Mouse (Mus musculus): ENCODE measurements around the gene 9530068E07Rik. TPM values are rescaled to one million over a fixed set of nuclear protein-coding genes. Genes with fewer than 3 reads are reported as not detected.
A peak's percentile ranks its signal among the peaks of the same experiment; 100 is the strongest.

Gene 9530068E07Rik
- total RNA-seq, 2 experiments from 2014 or later = 41.5 to 48.5 TPM

GRCm38 (mm10) chr11:52409316-52409715, 13.1 kb downstream of the 9530068E07Rik start:
- intact Hi-C loops (cut with DNase I) = no loop called here

DNA sequence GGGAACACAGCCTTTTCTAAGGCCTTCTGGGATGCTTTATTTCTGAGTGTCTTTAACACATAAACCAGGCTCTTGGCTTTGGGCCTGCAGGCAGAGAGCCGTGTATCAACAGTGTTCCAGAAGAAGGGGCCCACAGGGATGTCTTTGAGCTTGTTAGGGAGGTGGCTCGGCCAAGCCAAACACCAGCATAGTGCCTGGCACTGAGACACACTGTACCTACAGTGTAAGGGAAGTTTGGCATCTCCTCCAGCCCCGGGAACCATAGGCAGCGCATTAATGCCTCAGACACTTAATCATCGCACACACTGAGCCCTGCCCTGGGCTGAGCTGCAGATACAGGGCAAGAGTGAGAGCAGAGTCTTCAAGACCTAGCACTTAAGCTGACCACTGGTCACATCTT, 22.1 kb downstream of the 9530068E07Rik start:
- no peak overlapping the region for H3K27ac ChIP-seq
- intact Hi-C loops (cut with DNase I) = no loop called here

More at GRCm38 (mm10) chr11:52409316-52409715, 13.1 kb downstream of the 9530068E07Rik start:
- H3K4me3 ChIP-seq = no peak overlapping the region
- no peak for DNase-seq
- no peak overlapping the region for H3K27ac ChIP-seq
- no peak for TF ChIP-seq CTCF (IDR thresholded peaks at IDR 0.05)

GRCm38 (mm10) chr11:52419246-52419645, 23.0 kb downstream of the 9530068E07Rik start:
- TF ChIP-seq CTCF (IDR thresholded peaks at IDR 0.05) = no peak
- no peak overlapping the region for H3K4me3 ChIP-seq
- no peak for DNase-seq
- no peak overlapping the region for H3K27ac ChIP-seq
- intact Hi-C loops (cut with DNase I) = no loop called here

More for the DNA sequence above, 22.1 kb downstream of the 9530068E07Rik start:
- TF ChIP-seq CTCF (IDR thresholded peaks at IDR 0.05) = no peak
- DNase-seq = no peak
- H3K4me3 ChIP-seq = no peak overlapping the region

DNA sequence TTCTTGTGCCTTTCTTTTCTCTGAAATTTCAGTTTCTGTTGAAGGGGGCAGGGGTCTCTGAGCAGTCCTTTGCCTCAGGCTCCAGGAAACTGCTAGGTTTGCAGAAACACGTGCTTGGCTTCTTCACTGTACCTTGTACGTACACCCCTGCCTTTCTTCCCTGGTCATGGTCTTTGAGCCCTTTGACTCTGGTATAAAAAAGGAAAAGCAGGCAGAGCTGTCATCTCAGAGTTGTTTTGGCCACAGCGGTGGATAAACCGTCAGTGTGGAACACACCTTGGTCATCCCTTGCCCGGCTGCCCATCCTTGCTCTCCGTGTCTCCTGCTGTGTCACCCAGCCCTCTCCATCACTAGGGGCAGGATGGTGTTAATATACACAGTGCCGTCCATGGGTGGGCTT, 23.6 kb downstream of the 9530068E07Rik start:
- Histone ChIP-seq H3K4me3 (no peak overlapping the region), H3K27ac (no peak overlapping the region)
- no peak for TF ChIP-seq CTCF (IDR thresholded peaks at IDR 0.05)
- intact Hi-C loops (cut with DNase I) = loop anchor here (2.0 to 10.0 kb wide), 3 partner anchors 345 to 832 kb away; partner anchors contain the start of gene Fstl4
- DNase-seq = no peak

DNA sequence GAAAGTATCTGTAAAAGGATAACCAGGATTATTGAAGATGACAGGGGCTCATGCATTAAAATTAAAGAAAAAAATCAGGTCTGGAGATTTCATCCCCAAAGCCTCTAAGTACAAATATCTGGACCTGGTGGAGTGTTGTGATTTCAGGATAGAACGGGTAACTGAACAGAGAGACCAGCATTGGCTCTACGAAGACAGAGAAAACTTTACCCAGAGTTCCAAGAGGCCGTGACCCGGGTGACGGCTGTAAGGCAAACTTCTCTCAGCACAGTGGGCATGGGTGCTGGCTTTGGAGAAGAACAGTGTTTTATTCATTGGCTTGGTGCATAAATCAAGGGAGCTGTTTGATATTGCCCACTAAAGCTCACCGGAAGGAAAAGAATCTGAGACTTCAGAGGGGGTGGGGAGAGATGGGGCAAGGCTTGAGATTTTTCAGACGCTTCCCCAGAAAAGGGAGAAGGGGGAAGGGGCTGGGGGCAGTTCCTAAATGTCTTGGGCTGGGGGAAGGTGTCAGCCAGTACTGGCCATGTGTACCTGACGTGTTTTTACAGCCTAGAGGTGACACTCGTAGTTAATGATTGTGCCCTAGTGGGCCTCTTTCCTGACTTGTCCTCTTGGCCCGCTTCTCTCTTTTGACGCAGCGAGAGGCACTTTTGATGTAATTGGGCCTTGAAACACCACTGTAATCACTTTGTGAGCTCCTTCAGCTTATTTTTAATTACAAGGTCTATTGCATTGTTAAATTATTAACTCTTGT, 24.2 kb downstream of the 9530068E07Rik start:
- TF ChIP-seq CTCF (IDR thresholded peaks at IDR 0.05) = no peak
- Histone ChIP-seq H3K4me3 (no peak overlapping the region), H3K27ac (no peak overlapping the region)
- no peak for DNase-seq
- intact Hi-C loops (cut with DNase I) = loop anchor here (1.0 to 10.0 kb wide), 4 partner anchors 344 to 832 kb away; partner anchors contain the start of gene Fstl4

DNA sequence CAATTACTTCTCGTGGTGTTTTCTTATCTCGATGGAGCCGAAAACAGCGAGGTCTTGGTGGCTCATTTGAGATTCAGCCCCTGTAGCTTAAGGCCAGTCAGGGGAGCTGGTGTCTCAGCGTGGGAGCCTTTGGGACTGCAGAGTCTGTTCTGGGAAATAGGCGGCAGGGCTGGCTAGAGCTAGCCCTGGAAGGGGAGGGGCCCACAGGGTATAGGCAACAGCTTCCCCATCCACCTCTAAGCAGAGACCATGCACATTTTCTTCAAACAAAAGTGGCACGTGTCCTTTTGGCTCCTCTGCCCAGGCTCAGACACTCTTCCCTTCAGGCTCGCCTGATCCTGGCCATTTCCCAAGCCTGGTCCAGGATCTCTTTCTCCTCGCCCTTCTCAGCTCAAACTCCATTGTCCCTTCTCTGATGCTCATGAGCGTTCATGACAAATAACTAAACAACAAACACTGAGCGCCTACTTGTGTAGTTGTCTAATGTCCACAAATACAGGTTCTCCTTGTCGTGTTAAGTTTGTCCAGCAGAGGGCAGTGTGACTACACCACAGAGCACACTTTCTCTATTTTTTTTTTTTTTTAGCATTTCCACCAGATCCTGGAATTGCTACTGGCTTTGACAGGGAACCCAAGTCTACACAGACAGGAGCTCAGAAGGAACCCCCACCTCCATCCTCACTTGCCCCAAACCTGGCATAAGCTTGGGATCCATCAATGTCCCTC, 25.0 kb downstream of the 9530068E07Rik start:
- peak; percentile 76 for TF ChIP-seq CTCF (IDR thresholded peaks at IDR 0.05)
- H3K4me3 ChIP-seq = no peak overlapping the region
- intact Hi-C loops (cut with DNase I) = loop anchor here (1.0 to 10.0 kb wide), 4 partner anchors 344 to 831 kb away; partner anchors contain the start of gene Fstl4
- no peak overlapping the region for H3K27ac ChIP-seq
- DNase-seq = peak; percentile 56

GRCm38 (mm10) chr11:52429440-52429839, 33.2 kb downstream of the 9530068E07Rik start:
- no peak overlapping the region for H3K27ac ChIP-seq
- H3K4me3 ChIP-seq = no peak overlapping the region
- DNase-seq = no peak
- no peak for TF ChIP-seq CTCF (IDR thresholded peaks at IDR 0.05)
- intact Hi-C loops (cut with DNase I) = loop anchor here (10.0 kb wide), 1 partner anchor 335 kb away; the partner anchor contains the start of gene Fstl4

DNA sequence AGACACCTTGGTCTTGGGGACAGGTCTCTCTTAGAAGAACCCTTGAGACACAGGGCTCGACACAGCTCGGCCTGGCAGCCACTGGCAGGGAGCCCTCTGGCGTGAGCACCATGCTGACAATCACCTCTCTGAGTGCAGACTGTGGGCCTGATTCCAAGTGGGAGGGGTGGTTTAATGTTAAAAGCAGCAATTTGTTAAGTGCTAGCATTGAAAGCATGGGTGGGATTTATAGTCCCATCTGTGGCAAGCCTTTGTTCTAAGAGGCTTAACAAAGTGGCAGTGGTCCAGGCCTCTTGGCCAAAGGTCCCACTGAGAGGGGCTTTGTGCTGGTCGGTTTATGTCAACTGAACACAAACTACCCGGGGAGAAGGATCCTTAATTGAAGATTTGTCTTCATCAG, 35.4 kb downstream of the 9530068E07Rik start:
- intact Hi-C loops (cut with DNase I) = no loop called here

DNA sequence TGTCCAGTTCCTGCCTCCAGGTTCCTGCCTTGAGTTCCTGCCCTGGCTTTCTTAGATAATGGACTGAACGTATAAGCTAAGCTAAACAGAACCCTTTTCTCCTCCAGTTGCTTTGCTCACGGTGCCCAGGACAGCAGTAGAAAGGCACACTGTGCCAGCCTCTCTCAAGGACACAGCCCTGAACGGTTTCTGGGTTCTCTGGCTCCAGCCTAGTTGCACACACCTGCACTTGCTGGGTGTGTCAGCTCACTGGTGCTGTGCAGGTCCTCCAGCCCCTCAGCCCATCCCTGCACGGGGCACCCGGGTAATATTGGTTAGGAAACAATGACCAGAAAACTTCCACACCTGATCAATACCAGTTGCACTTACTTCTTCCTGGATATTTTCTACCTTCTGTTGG, 35.9 kb downstream of the 9530068E07Rik start:
- no peak for TF ChIP-seq CTCF (IDR thresholded peaks at IDR 0.05)
- Histone ChIP-seq H3K4me3 (no peak overlapping the region), H3K27ac (no peak overlapping the region)
- DNase-seq = no peak
- intact Hi-C loops (cut with DNase I) = no loop called here

More for the DNA sequence above, 35.4 kb downstream of the 9530068E07Rik start:
- Histone ChIP-seq H3K4me3 (no peak overlapping the region), H3K27ac (no peak overlapping the region)
- no peak for TF ChIP-seq CTCF (IDR thresholded peaks at IDR 0.05)
- no peak for DNase-seq

GRCm38 (mm10) chr11:52433076-52433796, 37.0 kb downstream of the 9530068E07Rik start:
- intact Hi-C loops (cut with DNase I) = no loop called here
- DNase-seq = no peak
- H3K4me3 ChIP-seq = no peak overlapping the region
- H3K27ac ChIP-seq = no peak overlapping the region
- TF ChIP-seq CTCF (IDR thresholded peaks at IDR 0.05) = no peak

DNA sequence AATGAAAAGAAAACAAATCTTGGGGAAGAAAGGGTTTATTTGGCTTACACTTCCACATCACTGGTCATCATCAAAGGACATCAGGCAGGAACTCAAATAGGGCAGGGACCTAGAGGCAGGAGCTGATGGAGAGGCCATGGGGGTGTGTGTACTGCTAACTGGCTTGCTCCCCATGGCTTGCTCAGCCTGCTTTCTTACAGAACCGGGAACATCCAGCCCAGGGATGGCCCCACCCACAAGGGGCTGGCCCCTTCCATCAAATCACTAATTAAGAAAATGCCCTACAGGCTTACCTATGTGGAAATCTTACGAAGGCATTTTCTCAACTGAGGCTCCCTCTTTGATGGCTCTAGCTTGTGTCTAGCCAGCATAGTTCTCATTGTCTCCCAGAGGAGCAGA, 37.6 kb downstream of the 9530068E07Rik start:
- intact Hi-C loops (cut with DNase I) = no loop called here
- H3K27ac ChIP-seq = no peak overlapping the region

GRCm38 (mm10) chr11:52435466-52435865, 39.2 kb downstream of the 9530068E07Rik start:
- no peak for DNase-seq
- Histone ChIP-seq H3K4me3 (no peak overlapping the region), H3K27ac (no peak overlapping the region)
- intact Hi-C loops (cut with DNase I) = no loop called here
- no peak for TF ChIP-seq CTCF (IDR thresholded peaks at IDR 0.05)

More for the DNA sequence above, 37.6 kb downstream of the 9530068E07Rik start:
- no peak for TF ChIP-seq CTCF (IDR thresholded peaks at IDR 0.05)
- DNase-seq = no peak
- no peak overlapping the region for H3K4me3 ChIP-seq
